Mouse (Mus musculus): Measurements from ENCODE around the gene Rasl10b.

GRCm38 (mm10) chr11:83455608-83456007, 46.7 kb downstream of the Rasl10b start:
- no peak for TF ChIP-seq POLR2A (IDR thresholded peaks at IDR 0.05; ENCODE audit: insufficient read depth, low read length)
- no peak for TF ChIP-seq CTCF (IDR thresholded peaks at IDR 0.05; ENCODE audit: low read depth, low read length)

All from ES-Bruce4 (cell line).